Mouse (Mus musculus): Measurements from ENCODE around the gene Chkb. TPM values are rescaled to one million over a fixed set of nuclear protein-coding genes. Genes with fewer than 3 reads are reported as not detected.

The Chkb gene
- polyA plus RNA-seq, 1 experiment: 63.0 TPM

DNA sequence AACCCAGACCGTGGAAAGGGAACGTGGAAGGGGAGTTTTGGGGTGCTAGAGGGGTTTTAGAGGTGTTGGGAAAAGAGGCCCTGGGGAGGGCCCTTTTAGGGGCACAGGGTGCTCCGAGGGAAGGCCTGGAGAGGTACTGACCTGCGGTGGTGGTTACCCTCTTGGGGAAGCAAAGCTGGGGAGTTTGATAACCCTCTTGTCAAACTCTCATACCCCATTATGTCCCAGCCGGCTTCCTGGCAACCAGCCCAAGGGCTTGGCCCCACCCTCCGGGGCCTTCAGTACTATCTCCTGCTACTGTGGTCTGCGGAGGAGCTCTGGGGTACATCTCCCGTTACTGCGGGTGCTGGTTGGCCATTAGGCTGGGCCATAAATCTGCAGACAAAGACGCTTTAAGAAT is 50.3 kb downstream of the Chkb start:
- no peak for TF ChIP-seq FLI1 (IDR thresholded peaks at IDR 0.05; ENCODE audit: low read length)
- no peak for TF ChIP-seq GATA1 (IDR thresholded peaks at IDR 0.05; ENCODE audit: borderline replicate concordance, low read length)
- Histone ChIP-seq H3K4me3 (replicated peaks) (peak overlapping the region; percentile 90), H3K27me3 (replicated peaks) (peaks cover 42% of the 10 kb centered on the region)

DNA sequence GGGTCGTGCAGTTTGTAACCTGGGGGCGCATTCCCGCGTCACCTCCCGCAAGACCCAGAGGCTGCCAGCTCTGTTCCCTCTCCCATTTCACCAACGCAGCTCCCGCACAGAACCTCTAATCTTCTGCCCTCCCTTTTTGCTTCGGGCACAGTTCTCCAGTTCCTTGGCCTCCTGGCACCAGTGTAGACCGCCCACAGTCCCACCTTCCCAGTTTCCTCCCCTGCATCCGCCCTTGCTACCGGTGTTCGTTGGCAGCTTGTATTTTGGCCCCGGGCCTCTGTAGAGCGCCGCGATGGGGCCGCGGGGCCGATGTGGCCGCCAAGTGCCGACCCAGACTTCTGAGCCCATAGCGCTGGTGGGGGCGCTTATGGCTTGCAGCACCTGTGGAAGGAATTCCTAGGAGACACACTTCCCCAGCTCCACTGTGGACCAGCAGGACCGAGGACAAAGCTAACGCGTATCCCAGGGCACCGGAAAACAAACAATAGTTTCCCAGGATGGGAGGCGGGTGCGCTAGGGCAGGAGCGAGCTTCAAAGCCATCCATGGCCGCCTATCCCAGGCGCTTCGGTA is 50.8 kb downstream of the Chkb start, which contains the start of gene Odf3b:
Odf3b (minus strand) TSS at position 452 of the 571 bp plus-strand sequence.
- Histone ChIP-seq H3K9me3 (no peaks in the 10 kb centered on the region), H3K36me3 (replicated peaks; ENCODE audit: low read length) (no peaks in the 10 kb centered on the region), H3K4me3 (replicated peaks) (peak within 1 kb of the TSS; percentile 90), H3K4me1 (peaks cover 43% of the 10 kb centered on the region), H3K27me3 (replicated peaks) (peaks cover 37% of the 10 kb centered on the region)
- TF ChIP-seq FLI1 (IDR thresholded peaks at IDR 0.05; ENCODE audit: low read length): no peak
- TF ChIP-seq GATA1 (IDR thresholded peaks at IDR 0.05; ENCODE audit: borderline replicate concordance, low read length): no peak

More for the DNA sequence above, 50.3 kb downstream of the Chkb start:
- Histone ChIP-seq H3K9me3 (no peaks in the 10 kb centered on the region), H3K4me1 (peaks cover 37% of the 10 kb centered on the region), H3K36me3 (replicated peaks; ENCODE audit: low read length) (no peaks in the 10 kb centered on the region)

DNA sequence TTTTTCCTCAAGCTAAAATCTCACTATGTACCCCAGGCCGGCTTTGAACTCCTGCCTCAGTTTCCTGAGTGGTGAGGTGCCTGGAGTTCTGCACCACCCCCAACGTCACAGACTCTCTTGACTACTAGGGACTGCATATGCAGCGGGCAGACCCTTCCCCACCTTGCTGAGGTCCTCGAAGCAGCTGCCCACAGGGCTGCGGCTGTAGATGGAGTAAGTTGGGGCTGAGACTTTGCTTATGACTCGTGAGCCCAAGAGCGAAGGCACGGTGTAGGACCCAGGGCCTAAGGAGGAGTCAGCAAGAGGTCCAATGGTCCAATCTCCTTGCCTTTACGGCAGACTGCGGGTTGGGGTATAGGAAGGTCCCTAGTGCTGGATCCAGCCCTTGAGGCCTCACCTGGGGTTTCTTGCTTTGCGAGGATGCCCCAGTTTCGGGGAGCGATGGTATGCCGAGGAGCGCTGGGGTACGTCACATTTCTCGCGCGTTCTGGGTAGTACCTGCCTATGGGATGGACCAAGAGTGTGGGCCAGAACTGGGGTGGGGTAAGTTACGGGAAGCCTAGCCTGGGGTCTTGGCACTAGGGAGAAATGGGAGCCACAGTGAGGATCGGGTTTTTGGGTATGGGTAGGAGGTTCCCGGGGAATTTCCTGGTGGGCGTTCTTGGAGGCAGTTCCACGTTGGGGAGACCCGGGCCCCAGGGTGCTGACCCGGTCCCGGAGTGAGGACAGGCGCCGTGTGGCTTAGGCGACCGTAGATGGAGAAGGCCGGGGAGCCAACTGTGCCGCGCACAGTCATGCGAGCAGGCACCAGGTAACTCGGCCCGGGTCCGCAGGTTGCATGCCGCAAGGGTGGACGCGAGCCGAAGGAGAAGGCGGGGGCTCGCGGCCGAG is 51.5 kb downstream of the Chkb start:
- H3K4me3 ChIP-seq (replicated peaks): peak overlapping the region; percentile 90
- peaks cover 34% of the 10 kb centered on the region for H3K27me3 ChIP-seq (replicated peaks)
- H3K36me3 ChIP-seq (replicated peaks; ENCODE audit: low read length): no peaks in the 10 kb centered on the region
- TF ChIP-seq GATA1 (IDR thresholded peaks at IDR 0.05; ENCODE audit: borderline replicate concordance, low read length): no peak
- no peak for TF ChIP-seq FLI1 (IDR thresholded peaks at IDR 0.05; ENCODE audit: low read length)
- peaks cover 47% of the 10 kb centered on the region for H3K4me1 ChIP-seq
- no peaks in the 10 kb centered on the region for H3K9me3 ChIP-seq

DNA sequence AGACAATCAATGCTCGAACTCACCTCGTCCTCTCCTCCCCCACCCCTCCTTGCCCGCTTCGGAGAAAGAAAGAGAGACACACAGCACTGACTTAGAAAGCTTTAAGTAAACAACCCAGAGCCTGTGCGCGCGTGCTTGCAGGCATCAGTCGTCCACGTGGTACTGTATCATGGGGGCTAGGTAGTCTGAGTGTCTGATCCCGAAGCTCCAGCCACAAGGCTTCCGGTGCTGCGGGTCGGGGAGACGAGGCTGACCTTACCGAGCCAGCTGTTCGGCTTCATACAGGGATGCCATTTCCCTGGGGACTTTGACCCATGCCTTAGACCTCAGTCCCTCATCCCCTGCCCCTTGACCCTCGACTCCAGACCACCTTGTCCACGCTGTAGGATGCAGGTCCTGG is 52.3 kb downstream of the Chkb start:
- TF ChIP-seq FLI1 (IDR thresholded peaks at IDR 0.05; ENCODE audit: low read length): no peak
- no peak for TF ChIP-seq GATA1 (IDR thresholded peaks at IDR 0.05; ENCODE audit: borderline replicate concordance, low read length)
- H3K4me1 ChIP-seq: peaks cover 56% of the 10 kb centered on the region
- peaks cover 27% of the 10 kb centered on the region for H3K27me3 ChIP-seq (replicated peaks)
- no peak overlapping the region for H3K4me3 ChIP-seq (replicated peaks)
- no peaks in the 10 kb centered on the region for H3K9me3 ChIP-seq
- H3K36me3 ChIP-seq (replicated peaks; ENCODE audit: low read length): peaks cover 5% of the 10 kb centered on the region

DNA sequence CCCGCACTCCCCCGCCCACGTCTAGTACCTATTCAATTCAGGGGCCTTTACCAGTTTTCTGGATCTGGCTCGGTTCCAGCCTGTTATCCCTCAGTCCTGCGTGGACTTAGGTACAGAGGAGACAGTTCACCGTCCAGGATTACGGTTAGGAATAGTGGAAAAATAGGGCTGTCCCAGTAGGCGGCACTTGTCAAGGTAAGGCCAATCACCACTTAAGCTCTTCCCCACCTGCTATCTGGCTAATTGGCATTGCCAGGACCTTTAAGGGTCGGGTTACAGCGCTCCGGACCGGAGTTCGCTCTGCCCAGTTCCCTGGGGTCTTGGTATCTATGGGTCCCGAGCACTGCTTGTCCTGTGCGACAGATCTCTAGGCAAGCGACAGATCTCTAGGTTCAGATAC is 52.8 kb downstream of the Chkb start, which contains the start of gene Tymp:
Tymp (minus strand) TSS at position 83 of the 400 bp plus-strand sequence.
- H3K9me3 ChIP-seq: no peaks in the 10 kb centered on the region
- H3K36me3 ChIP-seq (replicated peaks; ENCODE audit: low read length): peaks cover 9% of the 10 kb centered on the region
- H3K27me3 ChIP-seq (replicated peaks): peaks cover 27% of the 10 kb centered on the region
- no peak within 1 kb of the TSS for H3K4me3 ChIP-seq (replicated peaks)
- TF ChIP-seq FLI1 (IDR thresholded peaks at IDR 0.05; ENCODE audit: low read length): no peak
- no peak for TF ChIP-seq GATA1 (IDR thresholded peaks at IDR 0.05; ENCODE audit: borderline replicate concordance, low read length)
- H3K4me1 ChIP-seq: peaks cover 60% of the 10 kb centered on the region

Other genes with a start within 250 kb of the Chkb start
- gene Plxnb2, start 249.1 kb downstream of the Chkb start, polyA plus RNA-seq (2012; ENCODE audit: insufficient read depth, low replicate concordance): 71.6 and 100 TPM in 2 replicates
- 3.6 and 10.0 TPM in 2 replicates for gene Dennd6b, start 233.4 kb downstream of the Chkb start, polyA plus RNA-seq (2012; ENCODE audit: insufficient read depth, low replicate concordance)
- gene Ppp6r2, start 218.4 kb downstream of the Chkb start, polyA plus RNA-seq (2012; ENCODE audit: insufficient read depth, low replicate concordance): 20.7 and 31.2 TPM in 2 replicates
- gene Sbf1, start 114.6 kb downstream of the Chkb start, polyA plus RNA-seq (2012; ENCODE audit: insufficient read depth, low replicate concordance): 171 and 172 TPM in 2 replicates
- gene Adm2, start 107.2 kb downstream of the Chkb start, polyA plus RNA-seq (2012; ENCODE audit: insufficient read depth, low replicate concordance): 4.0 TPM in 1 of 2 replicates, not detected in the other
- gene Miox, start 95.5 kb downstream of the Chkb start, polyA plus RNA-seq (2012; ENCODE audit: insufficient read depth, low replicate concordance): not detected in 2 replicates
- 65.0 and 111 TPM in 2 replicates for gene Lmf2, start 74.2 kb downstream of the Chkb start, polyA plus RNA-seq (2012; ENCODE audit: insufficient read depth, low replicate concordance)
- 21.9 and 44.6 TPM in 2 replicates for gene Ncaph2, start 74.2 kb downstream of the Chkb start, polyA plus RNA-seq (2012; ENCODE audit: insufficient read depth, low replicate concordance)
- gene Sco2, start 56.1 kb downstream of the Chkb start, polyA plus RNA-seq (2012; ENCODE audit: insufficient read depth, low replicate concordance): 47.2 and 56.7 TPM in 2 replicates
- gene Tymp, start 52.9 kb downstream of the Chkb start, polyA plus RNA-seq (2012; ENCODE audit: insufficient read depth, low replicate concordance): 0.41 and 6.8 TPM in 2 replicates
- 16.5 and 19.6 TPM in 2 replicates for gene Odf3b, start 50.6 kb downstream of the Chkb start, polyA plus RNA-seq (2012; ENCODE audit: insufficient read depth, low replicate concordance)
- gene Klhdc7b, start 45.0 kb downstream of the Chkb start, polyA plus RNA-seq (2012; ENCODE audit: insufficient read depth, low replicate concordance): 0.07 TPM in 1 of 2 replicates, not detected in the other
- gene Syce3, start 19.4 kb downstream of the Chkb start, polyA plus RNA-seq (2012; ENCODE audit: insufficient read depth, low replicate concordance): not detected in 2 replicates
- gene Cpt1b, start 4.0 kb downstream of the Chkb start, polyA plus RNA-seq (2012; ENCODE audit: insufficient read depth, low replicate concordance): 0.31 TPM in 1 of 2 replicates, not detected in the other
- not detected in 2 replicates for gene C730034F03Rik, start 319 bp downstream of the Chkb start, polyA plus RNA-seq (2012; ENCODE audit: insufficient read depth, low replicate concordance)
- 0.13 and 0.50 TPM in 2 replicates for gene Gm44502, start 212 bp downstream of the Chkb start, polyA plus RNA-seq (2012; ENCODE audit: insufficient read depth, low replicate concordance)
- not detected in 2 replicates for gene Mapk8ip2, start 24.0 kb upstream of the Chkb start, polyA plus RNA-seq (2012; ENCODE audit: insufficient read depth, low replicate concordance)
- gene Arsa, start 47.5 kb upstream of the Chkb start, polyA plus RNA-seq (2012; ENCODE audit: insufficient read depth, low replicate concordance): 82.1 and 91.3 TPM in 2 replicates
- gene Shank3, start 69.7 kb upstream of the Chkb start, polyA plus RNA-seq (2012; ENCODE audit: insufficient read depth, low replicate concordance): 37.4 and 85.0 TPM in 2 replicates
- 0.49 and 3.0 TPM in 2 replicates for gene Acr, start 138.4 kb upstream of the Chkb start, polyA plus RNA-seq (2012; ENCODE audit: insufficient read depth, low replicate concordance)
- gene Rabl2, start 162.0 kb upstream of the Chkb start, polyA plus RNA-seq (2012; ENCODE audit: insufficient read depth, low replicate concordance): 15.1 TPM in 1 of 2 replicates, not detected in the other